Mouse (Mus musculus): ENCODE data around the gene Arhgap27. TPM values are rescaled to one million over a fixed set of nuclear protein-coding genes. Genes with fewer than 3 reads are reported as not detected.

Arhgap27 gene
- polyA plus RNA-seq, 1 experiment = 0.31 TPM

DNA sequence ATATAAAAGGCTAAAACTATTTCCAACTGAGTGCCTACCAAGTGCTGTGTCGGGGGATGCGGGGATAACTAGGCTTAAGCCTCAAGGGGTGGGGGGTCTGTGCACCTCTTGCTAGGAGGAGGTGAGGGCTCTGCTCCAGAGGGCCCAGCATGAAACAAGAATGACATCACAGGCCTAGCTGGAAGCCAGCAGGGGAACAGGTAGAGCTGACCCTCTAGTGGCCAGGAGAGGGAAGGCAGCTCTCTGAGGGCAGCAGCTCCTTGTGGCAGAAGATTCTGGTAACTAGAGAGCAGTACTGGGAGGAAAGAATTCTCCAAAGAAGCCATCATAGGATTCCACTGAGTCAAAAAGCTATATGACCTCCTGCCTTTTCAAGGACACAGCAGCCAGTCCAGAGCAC, 38.7 kb upstream of the Arhgap27 start:
- H3K4me3 ChIP-seq = no peak overlapping the region
- H3K79me2 ChIP-seq (ENCODE audit: control insufficient read depth, insufficient read depth) = peaks cover 12% of the 10 kb centered on the region
- H3K27me3 ChIP-seq (ENCODE audit: control insufficient read depth, insufficient read depth, insufficient read length) = no peaks in the 10 kb centered on the region

GRCm38 (mm10) chr11:103399986-103400385, 36.5 kb upstream of the Arhgap27 start:
- no peak overlapping the region for H3ac ChIP-seq (ENCODE audit: control insufficient read depth, insufficient read length)
- TF ChIP-seq MAX (IDR thresholded peaks at IDR 0.05; ENCODE audit: low read depth) = no peak
- TF ChIP-seq USF1 (IDR thresholded peaks at IDR 0.05; ENCODE audit: low read depth) = peak; percentile 23
- 0 out of 2 replicates have a peak, but pooled peaks have one; percentile 30 for TF ChIP-seq CEBPB (IDR thresholded peaks at IDR 0.05; ENCODE audit: insufficient read depth, poor library complexity, severe bottlenecking)

More for the DNA sequence above, 38.7 kb upstream of the Arhgap27 start:
- H3ac ChIP-seq (ENCODE audit: control insufficient read depth, insufficient read length) = no peak overlapping the region
- TF ChIP-seq CEBPB (IDR thresholded peaks at IDR 0.05; ENCODE audit: insufficient read depth, poor library complexity, severe bottlenecking) = no peak
- TF ChIP-seq REST (IDR thresholded peaks at IDR 0.05; ENCODE audit: insufficient read depth, insufficient read length) = no peak
- TF ChIP-seq E2F4 (IDR thresholded peaks at IDR 0.05; ENCODE audit: insufficient read depth) = no peak
- no peak for TF ChIP-seq MYOD1 (IDR thresholded peaks at IDR 0.05; ENCODE audit: control insufficient read depth in 1 of 3, insufficient read length in 2 of 3, low read depth in 2 of 3)
- TF ChIP-seq MYOG (IDR thresholded peaks at IDR 0.05; ENCODE audit: control insufficient read depth in 1 of 3, insufficient read depth in 1 of 3, insufficient read length in 2 of 3, low read depth in 2 of 3) = no peak
- no peak for TF ChIP-seq USF1 (IDR thresholded peaks at IDR 0.05; ENCODE audit: low read depth)
- no peak for TF ChIP-seq SRF (IDR thresholded peaks at IDR 0.05; ENCODE audit: control insufficient read depth, insufficient read length, low read depth)
- no peak for TF ChIP-seq POLR2AphosphoS2 (IDR thresholded peaks at IDR 0.05; ENCODE audit: insufficient read length, low read depth)
- no peak for TF ChIP-seq MAX (IDR thresholded peaks at IDR 0.05; ENCODE audit: low read depth)
- no peak for TF ChIP-seq TCF3 (IDR thresholded peaks at IDR 0.05; ENCODE audit: insufficient read length, low read depth)
- no peak for TF ChIP-seq TCF12 (IDR thresholded peaks at IDR 0.05; ENCODE audit: insufficient read depth, poor library complexity, severe bottlenecking)
- TF ChIP-seq POLR2A (IDR thresholded peaks at IDR 0.05; ENCODE audit: insufficient read length, low read depth) = no peak
- no peak overlapping the region for H3K4me2 ChIP-seq (ENCODE audit: low read depth)
- H3K36me3 ChIP-seq (ENCODE audit: control insufficient read depth, insufficient read depth) = peaks cover 13% of the 10 kb centered on the region

GRCm38 (mm10) chr11:103399050-103399449, 35.6 kb upstream of the Arhgap27 start:
- H3K79me2 ChIP-seq (ENCODE audit: control insufficient read depth, insufficient read depth) = no peaks in the 10 kb centered on the region
- peaks cover 13% of the 10 kb centered on the region for H3K36me3 ChIP-seq (ENCODE audit: control insufficient read depth, insufficient read depth)
- TF ChIP-seq SRF (IDR thresholded peaks at IDR 0.05; ENCODE audit: control insufficient read depth, insufficient read length, low read depth) = no peak
- TF ChIP-seq POLR2AphosphoS2 (IDR thresholded peaks at IDR 0.05; ENCODE audit: insufficient read length, low read depth) = no peak
- no peak for TF ChIP-seq TCF3 (IDR thresholded peaks at IDR 0.05; ENCODE audit: insufficient read length, low read depth)
- H3ac ChIP-seq (ENCODE audit: control insufficient read depth, insufficient read length) = no peak overlapping the region
- H3K4me3 ChIP-seq = no peak overlapping the region
- no peaks in the 10 kb centered on the region for H3K27me3 ChIP-seq (ENCODE audit: control insufficient read depth, insufficient read depth, insufficient read length)
- no peak overlapping the region for H3K4me2 ChIP-seq (ENCODE audit: low read depth)

More at GRCm38 (mm10) chr11:103399986-103400385, 36.5 kb upstream of the Arhgap27 start:
- peaks cover 2% of the 10 kb centered on the region for H3K79me2 ChIP-seq (ENCODE audit: control insufficient read depth, insufficient read depth)
- H3K36me3 ChIP-seq (ENCODE audit: control insufficient read depth, insufficient read depth) = peaks cover 13% of the 10 kb centered on the region
- H3K4me2 ChIP-seq (ENCODE audit: low read depth) = no peak overlapping the region
- no peaks in the 10 kb centered on the region for H3K27me3 ChIP-seq (ENCODE audit: control insufficient read depth, insufficient read depth, insufficient read length)
- no peak overlapping the region for H3K4me3 ChIP-seq

GRCm38 (mm10) chr11:103396682-103397081, 33.2 kb upstream of the Arhgap27 start:
- H3ac ChIP-seq (ENCODE audit: control insufficient read depth, insufficient read length) = no peak overlapping the region
- H3K27me3 ChIP-seq (ENCODE audit: control insufficient read depth, insufficient read depth, insufficient read length) = no peaks in the 10 kb centered on the region
- H3K4me3 ChIP-seq = no peak overlapping the region
- H3K36me3 ChIP-seq (ENCODE audit: control insufficient read depth, insufficient read depth) = peaks cover 21% of the 10 kb centered on the region
- peak in 1 of 3 experiments; percentile 2 for TF ChIP-seq MYOG (IDR thresholded peaks at IDR 0.05; ENCODE audit: control insufficient read depth in 1 of 3, insufficient read depth in 1 of 3, insufficient read length in 2 of 3, low read depth in 2 of 3)
- no peak for TF ChIP-seq MYOD1 (IDR thresholded peaks at IDR 0.05; ENCODE audit: control insufficient read depth in 1 of 3, insufficient read length in 2 of 3, low read depth in 2 of 3)
- H3K79me2 ChIP-seq (ENCODE audit: control insufficient read depth, insufficient read depth) = no peaks in the 10 kb centered on the region
- H3K4me2 ChIP-seq (ENCODE audit: low read depth) = no peak overlapping the region

- Histone ChIP-seq H3K4me2 (ENCODE audit: low read depth) (no peak overlapping the region), H3K36me3 (ENCODE audit: control insufficient read depth, insufficient read depth) (peaks cover 18% of the 10 kb centered on the region), H3ac (ENCODE audit: control insufficient read depth, insufficient read length) (no peak overlapping the region), H3K4me3 (no peak overlapping the region), H3K27me3 (ENCODE audit: control insufficient read depth, insufficient read depth, insufficient read length) (no peaks in the 10 kb centered on the region), H3K79me2 (ENCODE audit: control insufficient read depth, insufficient read depth) (no peaks in the 10 kb centered on the region)
- TF ChIP-seq USF1 (IDR thresholded peaks at IDR 0.05; ENCODE audit: low read depth) = no peak
- TF ChIP-seq MYOG (IDR thresholded peaks at IDR 0.05; ENCODE audit: control insufficient read depth in 1 of 3, insufficient read depth in 1 of 3, insufficient read length in 2 of 3, low read depth in 2 of 3) = no peak
- no peak for TF ChIP-seq POLR2AphosphoS2 (IDR thresholded peaks at IDR 0.05; ENCODE audit: insufficient read length, low read depth)
- no peak for TF ChIP-seq POLR2A (IDR thresholded peaks at IDR 0.05; ENCODE audit: insufficient read length, low read depth)
- TF ChIP-seq MAX (IDR thresholded peaks at IDR 0.05; ENCODE audit: low read depth) = no peak
- TF ChIP-seq TCF3 (IDR thresholded peaks at IDR 0.05; ENCODE audit: insufficient read length, low read depth) = no peak
- no peak for TF ChIP-seq SRF (IDR thresholded peaks at IDR 0.05; ENCODE audit: control insufficient read depth, insufficient read length, low read depth)
- no peak for TF ChIP-seq E2F4 (IDR thresholded peaks at IDR 0.05; ENCODE audit: insufficient read depth)
- no peak for TF ChIP-seq REST (IDR thresholded peaks at IDR 0.05; ENCODE audit: insufficient read depth, insufficient read length)
- TF ChIP-seq TCF12 (IDR thresholded peaks at IDR 0.05; ENCODE audit: insufficient read depth, poor library complexity, severe bottlenecking) = no peak
- TF ChIP-seq MYOD1 (IDR thresholded peaks at IDR 0.05; ENCODE audit: control insufficient read depth in 1 of 3, insufficient read length in 2 of 3, low read depth in 2 of 3) = no peak
These were observed 32.7 kb upstream of the Arhgap27 start for GRCm38 (mm10) chr11:103396236-103396635.

Measured in myocyte (in vitro differentiated cells).